27 mouse cellular contexts compared by ENCODE assay signal in the genomic region with DNA sequence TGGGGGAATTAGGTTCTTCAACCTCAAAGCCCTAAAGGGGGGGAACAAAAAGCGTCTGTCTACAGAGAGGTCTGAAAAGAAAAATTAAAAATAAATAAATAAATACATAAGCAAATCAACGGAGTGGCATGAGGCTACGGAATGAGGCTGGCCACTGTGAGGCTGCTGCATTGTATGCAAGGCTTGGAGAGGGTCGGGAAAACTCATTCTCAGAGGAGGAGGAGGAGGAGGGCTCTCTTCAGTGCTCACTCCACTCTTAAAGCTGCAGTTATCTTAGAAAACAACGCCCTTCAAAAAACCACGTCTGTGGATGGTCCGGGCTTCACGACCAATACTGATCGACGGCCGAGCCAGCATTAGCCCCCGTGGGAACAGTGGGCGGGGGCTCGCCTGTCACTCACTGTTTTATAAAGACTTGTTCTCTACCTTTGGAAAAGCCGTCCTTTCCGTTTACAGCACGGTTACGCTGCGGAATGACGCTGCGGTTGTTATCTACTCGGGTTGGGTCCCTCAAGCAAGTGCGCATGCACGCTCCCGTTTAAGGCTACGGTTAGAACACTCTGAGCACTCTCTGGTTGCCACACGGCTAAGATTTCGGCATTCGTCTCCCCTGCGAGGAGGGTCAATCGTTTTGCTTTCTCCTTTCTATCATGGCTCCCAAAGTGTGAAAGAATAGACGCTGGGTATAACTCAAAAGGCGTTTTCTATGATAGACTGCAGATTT.
A peak's percentile ranks its signal among the peaks of the same experiment; 100 is the strongest.
DNase-seq lines count a peak whose midpoint lies in the region; ATAC-seq and TF ChIP-seq lines count a peak whose summit lies in the region.
"Had no signal": no experiment of that assay in that cellular context is flagged by ENCODE, and none has a peak within 500 bp of the region (broad histone marks: within the 10 kb centered on the region; RNA-seq: fewer than 3 reads in every experiment).

No protein-coding gene starts in this region.

- H3K4me3 ChIP-seq in limb, embryonic 13.5 days = no peak overlapping the region
- H3K4me3 ChIP-seq in limb, embryonic 10.5 days = no peak overlapping the region
- no peak overlapping the region for H3K4me3 ChIP-seq in midbrain, embryonic 14.5 days (replicated peaks; ENCODE audit: low read depth, low read length)
- no peak overlapping the region for H3K4me3 ChIP-seq in intestine, embryonic 16.5 days (ENCODE audit: low read length)
- H3K4me3 ChIP-seq in layer of hippocampus, adult 2 months = no peak overlapping the region
- H3K4me3 ChIP-seq: embryonic facial prominence, embryonic 10.5 days; embryonic facial prominence, embryonic 15.5 days; forebrain, embryonic 12.5 days; heart, adult 2 months; heart, embryonic 12.5 days; intestine, embryonic 15.5 days; left cerebral cortex, adult 2 months; neural tube, embryonic 13.5 days had no signal

- DNase-seq in limb, embryonic 10.5 days (ENCODE audit: low spot score) = no peak
- peak; percentile 8 for DNase-seq in ES-CJ7 (ENCODE audit: low read depth, low spot score)
- peak; percentile 22 for DNase-seq in ZHBTc4 (ENCODE audit: low read depth, low spot score)
- DNase-seq in midbrain, embryonic 14.5 days = peak; percentile 41
- DNase-seq in layer of hippocampus, adult 2 months (ENCODE audit: low spot score in 2 of 2) = no peak
- no peak for DNase-seq in frontal cortex, postnatal 14 days (ENCODE audit: low spot score in 2 of 2)
- DNase-seq: cerebellum, adult 8-10 months; cerebellum, postnatal 25 days; gastrocnemius, postnatal 25 days; heart, adult 2 months; kidney, adult 8-10 months; kidney, postnatal 25 days; lung, adult 2 months; lung, postnatal 14 days; right cerebral cortex, postnatal 4 days had no signal

- no peak overlapping the region for H3K27ac ChIP-seq in limb, embryonic 13.5 days
- H3K27ac ChIP-seq in limb, embryonic 10.5 days = no peak overlapping the region
- 0 out of 2 replicates have a peak overlapping the region, but pooled peaks have one; percentile 28 for H3K27ac ChIP-seq in midbrain, embryonic 14.5 days (replicated peaks; ENCODE audit: low read depth, low read length)
- no peak overlapping the region for H3K27ac ChIP-seq in intestine, embryonic 16.5 days (ENCODE audit: low read length)
- no peak overlapping the region for H3K27ac ChIP-seq in layer of hippocampus, adult 2 months
- H3K27ac ChIP-seq: embryonic facial prominence, embryonic 10.5 days; embryonic facial prominence, embryonic 15.5 days; forebrain, embryonic 12.5 days; heart, adult 2 months; intestine, embryonic 15.5 days; left cerebral cortex, adult 2 months; liver, embryonic 14.5 days; neural tube, embryonic 13.5 days; stomach, postnatal 0 days had no signal

- H3K36me3 ChIP-seq in limb, embryonic 13.5 days = peaks cover 91% of the 10 kb centered on the region
- H3K36me3 ChIP-seq in limb, embryonic 10.5 days = peaks cover 100% of the 10 kb centered on the region
- H3K36me3 ChIP-seq in midbrain, embryonic 14.5 days (ENCODE audit: control insufficient read depth, insufficient read depth, low read length) = peaks cover 74% of the 10 kb centered on the region
- H3K36me3 ChIP-seq in intestine, embryonic 16.5 days (ENCODE audit: control insufficient read depth, insufficient read depth, low read length) = peaks cover 24% of the 10 kb centered on the region

- TF ChIP-seq CTCF in layer of hippocampus, adult 2 months (conservative IDR thresholded peaks at IDR 0.05) = no peak

- 92% methylated on average over 33 of the region's 33 CpGs for WGBS in limb, embryonic 13.5 days
- WGBS in limb, embryonic 10.5 days = 95% methylated on average over 33 of the region's 33 CpGs
- 75% methylated on average over 33 of the region's 33 CpGs for WGBS in midbrain, embryonic 14.5 days
- 91% methylated on average over 33 of the region's 33 CpGs for WGBS in intestine, embryonic 16.5 days

- no peak overlapping the region for H3K4me2 ChIP-seq in limb, embryonic 13.5 days (replicated peaks)
- H3K4me2 ChIP-seq in midbrain, embryonic 14.5 days (ENCODE audit: low read length) = no peak overlapping the region
- H3K4me2 ChIP-seq in intestine, embryonic 16.5 days (ENCODE audit: low read depth, low read length) = no peak overlapping the region
- H3K4me2 ChIP-seq: embryonic facial prominence, embryonic 15.5 days; forebrain, embryonic 12.5 days; heart, embryonic 12.5 days; intestine, embryonic 15.5 days; neural tube, embryonic 13.5 days had no signal

- no peaks in the 10 kb centered on the region for H3K27me3 ChIP-seq in limb, embryonic 13.5 days
- no peaks in the 10 kb centered on the region for H3K27me3 ChIP-seq in limb, embryonic 10.5 days (ENCODE audit: low read depth, poor library complexity, severe bottlenecking)
- H3K27me3 ChIP-seq in midbrain, embryonic 14.5 days (ENCODE audit: control insufficient read depth, insufficient read depth, low read length) = no peaks in the 10 kb centered on the region
- H3K27me3 ChIP-seq in intestine, embryonic 16.5 days (replicated peaks; ENCODE audit: control insufficient read depth, insufficient read depth, low read length) = no peaks in the 10 kb centered on the region
- H3K27me3 ChIP-seq: embryonic facial prominence, embryonic 15.5 days; forebrain, embryonic 12.5 days; heart, embryonic 12.5 days; intestine, embryonic 15.5 days; neural tube, embryonic 13.5 days had no signal

- H3K9ac ChIP-seq in limb, embryonic 13.5 days = no peak overlapping the region
- H3K9ac ChIP-seq in midbrain, embryonic 14.5 days (replicated peaks; ENCODE audit: low read length) = no peak overlapping the region
- H3K9ac ChIP-seq in intestine, embryonic 16.5 days (ENCODE audit: low read depth, low read length) = no peak overlapping the region
- H3K9ac ChIP-seq: embryonic facial prominence, embryonic 15.5 days; forebrain, embryonic 12.5 days; heart, embryonic 12.5 days; intestine, embryonic 15.5 days; liver, embryonic 14.5 days; neural tube, embryonic 13.5 days had no signal

- no peaks in the 10 kb centered on the region; the same call in 1 of the 2 replicates for H3K4me1 ChIP-seq in limb, embryonic 13.5 days
- no peaks in the 10 kb centered on the region for H3K4me1 ChIP-seq in limb, embryonic 10.5 days
- H3K4me1 ChIP-seq in midbrain, embryonic 14.5 days (ENCODE audit: control insufficient read depth, insufficient read depth, low read length) = no peaks in the 10 kb centered on the region
- H3K4me1 ChIP-seq in intestine, embryonic 16.5 days (ENCODE audit: control insufficient read depth, insufficient read depth, low read length) = no peaks in the 10 kb centered on the region
- H3K4me1 ChIP-seq: embryonic facial prominence, embryonic 10.5 days; embryonic facial prominence, embryonic 15.5 days; forebrain, embryonic 12.5 days; heart, embryonic 12.5 days; intestine, embryonic 15.5 days; neural tube, embryonic 13.5 days had no signal

- no peaks in the 10 kb centered on the region for H3K9me3 ChIP-seq in limb, embryonic 13.5 days
- H3K9me3 ChIP-seq in limb, embryonic 10.5 days (replicated peaks) = no peaks in the 10 kb centered on the region
- H3K9me3 ChIP-seq in midbrain, embryonic 14.5 days (ENCODE audit: control insufficient read depth, low read length) = no peaks in the 10 kb centered on the region
- H3K9me3 ChIP-seq in intestine, embryonic 16.5 days (ENCODE audit: control insufficient read depth, low read length) = no peaks in the 10 kb centered on the region
- H3K9me3 ChIP-seq: embryonic facial prominence, embryonic 10.5 days; embryonic facial prominence, embryonic 15.5 days; forebrain, embryonic 12.5 days; heart, embryonic 12.5 days; intestine, embryonic 15.5 days; neural tube, embryonic 13.5 days had no signal

- peak; percentile 8; the same call in 1 of the 2 replicates for ATAC-seq in limb, embryonic 13.5 days (ENCODE audit: low FRiP score, low read depth)
- no peak for ATAC-seq in midbrain, embryonic 14.5 days (ENCODE audit: low FRiP score, low TSS enrichment)
- no peak for ATAC-seq in intestine, embryonic 16.5 days
- ATAC-seq: CD4-positive, CD25-positive, alpha-beta regulatory T cell, adult 4 months; intestine, embryonic 15.5 days had no signal

Comparison
In these comparisons a context has a peak if more than half of its experiments do, and no peak if none do; other contexts are left out.
1. DNase-seq: peak in ES-CJ7 (single experiment), ZHBTc4 (single experiment) and midbrain, embryonic 14.5 days (single experiment); none in limb, embryonic 10.5 days (single experiment), layer of hippocampus, adult 2 months (0 of 2) and frontal cortex, postnatal 14 days (0 of 2).